ENCODE assay signal across 12 mouse cellular contexts in the genomic region with DNA sequence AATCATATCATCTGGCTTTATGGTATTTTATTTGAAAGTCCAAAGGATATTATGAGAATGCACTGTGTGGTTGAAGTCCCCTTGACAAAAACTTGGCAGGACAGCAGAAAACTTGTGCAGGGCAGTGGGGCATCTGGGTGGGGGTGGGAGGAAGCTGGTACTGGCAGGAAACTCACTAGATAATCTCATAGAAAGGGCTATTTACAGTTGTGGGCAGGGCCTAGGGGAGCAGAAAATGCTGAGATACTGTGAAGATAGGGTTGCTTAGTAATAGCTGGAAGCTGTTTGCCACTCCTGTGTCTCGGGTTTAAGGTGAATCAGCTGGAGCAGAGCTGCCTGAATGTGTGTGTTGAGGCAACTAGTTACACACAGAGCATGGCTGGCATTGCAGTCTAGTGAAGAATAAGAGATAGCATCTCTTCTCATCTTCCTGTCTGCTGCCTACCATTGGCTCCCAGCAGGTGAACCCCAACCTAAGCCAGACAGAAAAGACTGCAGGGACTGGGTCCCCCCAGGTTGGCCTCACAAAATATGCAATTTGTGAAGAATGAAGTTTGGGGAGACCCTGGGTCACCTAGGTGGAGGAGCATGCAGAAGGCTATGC. TPM values are rescaled to one million over a fixed set of nuclear protein-coding genes. Genes with fewer than 3 reads are reported as not detected.
A peak's percentile ranks its signal among the peaks of the same experiment; 100 is the strongest.
DNase-seq lines count a peak whose midpoint lies in the region; ATAC-seq lines count a peak whose summit lies in the region.
"Had no signal": no experiment of that assay in that cellular context is flagged by ENCODE, and none has a peak within 500 bp of the region (broad histone marks: within the 10 kb centered on the region; RNA-seq: fewer than 3 reads in every experiment).

No protein-coding gene starts in this region.

- ATAC-seq in forebrain, embryonic 13.5 days = 0 out of 2 replicates have a peak, but pooled peaks have one; percentile 30
- ATAC-seq in midbrain, embryonic 13.5 days = 0 out of 2 replicates have a peak, but pooled peaks have one; percentile 14
- no peak for ATAC-seq in midbrain, embryonic 16.5 days
- peak; percentile 84 for ATAC-seq in stomach, embryonic 16.5 days (ENCODE audit: insufficient read depth, low FRiP score)

- no peak for DNase-seq in forebrain, embryonic 10.5 days (ENCODE audit: extremely low spot score, low spot score)
- DNase-seq in liver = peak; percentile 24
- no peak for DNase-seq in ovary, postnatal 10 days (ENCODE audit: low spot score)
- DNase-seq in layer of hippocampus, adult 8-10 months (ENCODE audit: low spot score in 2 of 2) = no peak
- DNase-seq: cerebellum, postnatal 36 days had no signal

- no peak overlapping the region for H3K27ac ChIP-seq in forebrain, embryonic 13.5 days
- no peak overlapping the region for H3K27ac ChIP-seq in forebrain, embryonic 10.5 days
- H3K27ac ChIP-seq in midbrain, embryonic 13.5 days = no peak overlapping the region
- no peak overlapping the region for H3K27ac ChIP-seq in midbrain, embryonic 16.5 days (ENCODE audit: low read length)
- H3K27ac ChIP-seq in stomach, embryonic 16.5 days (ENCODE audit: low read length) = no peak overlapping the region
- H3K27ac ChIP-seq: forebrain, embryonic 12.5 days; hindbrain, embryonic 13.5 days; limb, embryonic 15.5 days had no signal

- H3K9ac ChIP-seq in forebrain, embryonic 13.5 days = no peak overlapping the region
- H3K9ac ChIP-seq in midbrain, embryonic 13.5 days (replicated peaks) = no peak overlapping the region
- no peak overlapping the region for H3K9ac ChIP-seq in midbrain, embryonic 16.5 days (ENCODE audit: low read depth, low read length)
- H3K9ac ChIP-seq in stomach, embryonic 16.5 days (ENCODE audit: low read length) = no peak overlapping the region
- H3K9ac ChIP-seq: forebrain, embryonic 12.5 days; hindbrain, embryonic 13.5 days; limb, embryonic 15.5 days had no signal

- 92% methylated on average over 1 of the region's 1 CpGs for WGBS in forebrain, embryonic 13.5 days
- WGBS in forebrain, embryonic 10.5 days = 88% methylated on average over 1 of the region's 1 CpGs
- 83% methylated on average over 1 of the region's 1 CpGs for WGBS in midbrain, embryonic 13.5 days
- 84% methylated on average over 1 of the region's 1 CpGs for WGBS in midbrain, embryonic 16.5 days
- 52% methylated on average over 1 of the region's 1 CpGs for WGBS in stomach, embryonic 16.5 days

- peaks cover 38% of the 10 kb centered on the region for H3K36me3 ChIP-seq in forebrain, embryonic 13.5 days (ENCODE audit: poor library complexity, severe bottlenecking)
- peaks cover 71% of the 10 kb centered on the region for H3K36me3 ChIP-seq in forebrain, embryonic 10.5 days (replicated peaks)
- peaks cover 35% of the 10 kb centered on the region for H3K36me3 ChIP-seq in midbrain, embryonic 13.5 days
- peaks cover 10% of the 10 kb centered on the region for H3K36me3 ChIP-seq in midbrain, embryonic 16.5 days (ENCODE audit: control insufficient read depth, insufficient read depth, low read length)
- H3K36me3 ChIP-seq in stomach, embryonic 16.5 days (ENCODE audit: control insufficient read depth, insufficient read depth, low read length) = peaks cover 21% of the 10 kb centered on the region; the same call in 1 of the 2 replicates

- no peaks in the 10 kb centered on the region for H3K27me3 ChIP-seq in forebrain, embryonic 13.5 days
- no peaks in the 10 kb centered on the region for H3K27me3 ChIP-seq in forebrain, embryonic 10.5 days (ENCODE audit: poor library complexity, severe bottlenecking)
- H3K27me3 ChIP-seq in midbrain, embryonic 13.5 days = no peaks in the 10 kb centered on the region
- no peaks in the 10 kb centered on the region for H3K27me3 ChIP-seq in midbrain, embryonic 16.5 days (ENCODE audit: control insufficient read depth, insufficient read depth, low read depth, low read length)
- no peaks in the 10 kb centered on the region for H3K27me3 ChIP-seq in stomach, embryonic 16.5 days (ENCODE audit: control insufficient read depth, insufficient read depth, low read length)
- H3K27me3 ChIP-seq: forebrain, embryonic 12.5 days; hindbrain, embryonic 13.5 days; limb, embryonic 15.5 days had no signal

- H3K9me3 ChIP-seq in forebrain, embryonic 13.5 days (replicated peaks) = no peaks in the 10 kb centered on the region
- no peaks in the 10 kb centered on the region for H3K9me3 ChIP-seq in forebrain, embryonic 10.5 days
- H3K9me3 ChIP-seq in midbrain, embryonic 13.5 days = no peaks in the 10 kb centered on the region
- H3K9me3 ChIP-seq in midbrain, embryonic 16.5 days (replicated peaks; ENCODE audit: control insufficient read depth, low read length, poor library complexity, severe bottlenecking) = no peaks in the 10 kb centered on the region
- no peaks in the 10 kb centered on the region for H3K9me3 ChIP-seq in stomach, embryonic 16.5 days (replicated peaks; ENCODE audit: control insufficient read depth, low read length)
- H3K9me3 ChIP-seq: forebrain, embryonic 12.5 days; hindbrain, embryonic 13.5 days; limb, embryonic 15.5 days had no signal

- no peak overlapping the region for H3K4me3 ChIP-seq in forebrain, embryonic 13.5 days
- H3K4me3 ChIP-seq in forebrain, embryonic 10.5 days = no peak overlapping the region
- no peak overlapping the region for H3K4me3 ChIP-seq in midbrain, embryonic 13.5 days (replicated peaks)
- no peak overlapping the region for H3K4me3 ChIP-seq in midbrain, embryonic 16.5 days (ENCODE audit: low read depth, low read length)
- no peak overlapping the region for H3K4me3 ChIP-seq in stomach, embryonic 16.5 days (replicated peaks; ENCODE audit: low read length)
- H3K4me3 ChIP-seq: forebrain, embryonic 12.5 days; hindbrain, embryonic 13.5 days; limb, embryonic 15.5 days had no signal

- H3K4me1 ChIP-seq in forebrain, embryonic 13.5 days = no peaks in the 10 kb centered on the region
- no peaks in the 10 kb centered on the region for H3K4me1 ChIP-seq in forebrain, embryonic 10.5 days
- H3K4me1 ChIP-seq in midbrain, embryonic 13.5 days (replicated peaks) = no peaks in the 10 kb centered on the region
- H3K4me1 ChIP-seq in midbrain, embryonic 16.5 days (ENCODE audit: control insufficient read depth, insufficient read depth, low read length) = no peaks in the 10 kb centered on the region
- no peaks in the 10 kb centered on the region for H3K4me1 ChIP-seq in stomach, embryonic 16.5 days (ENCODE audit: control insufficient read depth, insufficient read depth, low read length)
- H3K4me1 ChIP-seq: forebrain, embryonic 12.5 days; hindbrain, embryonic 13.5 days; limb, embryonic 15.5 days had no signal

- H3K4me2 ChIP-seq in forebrain, embryonic 13.5 days = no peak overlapping the region
- no peak overlapping the region for H3K4me2 ChIP-seq in midbrain, embryonic 13.5 days (replicated peaks)
- H3K4me2 ChIP-seq in midbrain, embryonic 16.5 days (ENCODE audit: low read length) = no peak overlapping the region
- no peak overlapping the region for H3K4me2 ChIP-seq in stomach, embryonic 16.5 days (ENCODE audit: low read depth, low read length)
- H3K4me2 ChIP-seq: forebrain, embryonic 12.5 days; hindbrain, embryonic 13.5 days; limb, embryonic 15.5 days had no signal

RNA-seq across cellular contexts. Expression of gene Nt5c3, which starts 44.3 kb away (rescaled TPM):
- 110 TPM in 2 replicates for polyA plus RNA-seq in forebrain, embryonic 13.5 days (2015; fragmentation: Nextera tagmentation; extraction: Ambion mirVana)
- 57.7 and 59.9 TPM in 2 replicates for polyA plus RNA-seq in forebrain, embryonic 10.5 days (2016; fragmentation: Nextera tagmentation; extraction: Ambion mirVana)
- 137 and 148 TPM in 2 replicates for polyA plus RNA-seq in midbrain, embryonic 13.5 days (2015; fragmentation: Nextera tagmentation; extraction: Ambion mirVana)
- 181 and 186 TPM in 2 replicates for polyA plus RNA-seq in midbrain, embryonic 16.5 days (2015; fragmentation: Nextera tagmentation; extraction: Ambion mirVana)
- polyA plus RNA-seq in stomach, embryonic 16.5 days (2015; fragmentation: Nextera tagmentation; extraction: Ambion mirVana) = 72.2 and 77.4 TPM in 2 replicates
- total RNA-seq in layer of hippocampus, adult 8-10 months (2022) = 10 to 100 TPM; 35.6 to 39.9 (median 37.9) TPM

RNA-seq across cellular contexts. Expression of gene Vmn1r4, which starts 44.4 kb away (rescaled TPM):
- polyA plus RNA-seq in forebrain, embryonic 13.5 days (2015; fragmentation: Nextera tagmentation; extraction: Ambion mirVana) = 0.59 and 0.65 TPM in 2 replicates
- 0.33 and 0.36 TPM in 2 replicates for polyA plus RNA-seq in forebrain, embryonic 10.5 days (2016; fragmentation: Nextera tagmentation; extraction: Ambion mirVana)
- 0.62 and 0.72 TPM in 2 replicates for polyA plus RNA-seq in midbrain, embryonic 13.5 days (2015; fragmentation: Nextera tagmentation; extraction: Ambion mirVana)
- polyA plus RNA-seq in midbrain, embryonic 16.5 days (2015; fragmentation: Nextera tagmentation; extraction: Ambion mirVana) = 0.76 and 0.92 TPM in 2 replicates
- polyA plus RNA-seq in stomach, embryonic 16.5 days (2015; fragmentation: Nextera tagmentation; extraction: Ambion mirVana) = 0.11 and 0.21 TPM in 2 replicates
- under 1 TPM in 3 of 4 experiments, not detected in 1; 0.25 to 0.80 (median 0.43) TPM for total RNA-seq in layer of hippocampus, adult 8-10 months (2022)

RNA-seq across cellular contexts. Expression of gene Fkbp9, which starts 47.6 kb away (rescaled TPM):
- 24.4 and 27.7 TPM in 2 replicates for polyA plus RNA-seq in forebrain, embryonic 13.5 days (2015; fragmentation: Nextera tagmentation; extraction: Ambion mirVana)
- 58.4 and 63.8 TPM in 2 replicates for polyA plus RNA-seq in forebrain, embryonic 10.5 days (2016; fragmentation: Nextera tagmentation; extraction: Ambion mirVana)
- polyA plus RNA-seq in midbrain, embryonic 13.5 days (2015; fragmentation: Nextera tagmentation; extraction: Ambion mirVana) = 23.3 and 29.2 TPM in 2 replicates
- 27.7 and 30.8 TPM in 2 replicates for polyA plus RNA-seq in midbrain, embryonic 16.5 days (2015; fragmentation: Nextera tagmentation; extraction: Ambion mirVana)
- polyA plus RNA-seq in stomach, embryonic 16.5 days (2015; fragmentation: Nextera tagmentation; extraction: Ambion mirVana) = 150 TPM in 2 replicates
- total RNA-seq in layer of hippocampus, adult 8-10 months (2022) = 10 to 100 TPM; 27.4 to 37.3 (median 30.9) TPM
